Mouse (Mus musculus) layer of hippocampus, adult 11-12 months (tissue): Measurements from ENCODE around the gene Ppp1r9a.

ENCODE experiments used
- DNase-seq: peaks from one replicate; pipeline ENCODE4 v3.0.0; 2022; ENCODE audit warnings: low spot score

Ppp1r9a gene

GRCm38 (mm10) chr6:5108494-5108893 is 205.8 kb downstream of the Ppp1r9a start:
- no peak for DNase-seq

DNA sequence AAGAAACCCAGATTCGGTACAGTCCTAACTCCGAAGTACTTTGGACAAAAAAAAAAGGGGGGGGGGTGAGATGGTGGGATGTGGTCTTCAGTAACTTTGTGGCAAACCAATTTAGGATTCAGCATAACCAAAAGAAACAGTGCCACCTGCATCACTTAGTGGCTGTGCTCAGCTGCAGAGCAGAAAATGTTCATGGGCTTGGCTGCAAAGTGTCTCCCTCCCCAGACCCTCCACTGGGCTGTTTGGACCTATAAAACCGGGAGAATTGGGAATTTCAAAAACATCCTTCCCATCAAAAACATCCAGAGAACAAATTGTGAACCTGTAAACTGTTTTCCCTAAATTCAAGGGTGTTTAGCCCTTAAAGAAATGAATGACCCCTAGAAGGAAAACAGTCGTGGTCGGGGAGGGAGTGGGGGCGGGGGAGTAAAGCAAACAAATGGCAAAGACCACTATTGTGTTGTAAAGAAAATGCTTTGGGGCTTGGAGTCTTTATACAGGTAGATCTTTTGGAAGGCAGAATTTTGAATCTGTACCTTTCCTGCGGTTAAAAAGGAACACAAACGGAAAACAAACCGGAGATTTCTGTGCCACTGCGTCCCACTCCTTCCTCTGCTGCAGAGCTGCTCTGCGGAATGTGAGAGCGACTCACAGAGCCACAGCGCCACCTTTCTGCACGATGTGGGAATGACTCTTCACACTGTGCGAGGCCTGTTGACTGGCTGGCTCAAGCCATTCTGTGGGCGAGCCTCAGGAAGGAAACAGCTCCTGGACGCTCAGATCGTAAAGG is 207.4 kb downstream of the Ppp1r9a start:
- peak; percentile 91 for DNase-seq

GRCm38 (mm10) chr6:5110715-5111048 is 208.0 kb downstream of the Ppp1r9a start:
- DNase-seq = no peak

GRCm38 (mm10) chr6:5113103-5113502 is 210.4 kb downstream of the Ppp1r9a start:
- DNase-seq = no peak

DNA sequence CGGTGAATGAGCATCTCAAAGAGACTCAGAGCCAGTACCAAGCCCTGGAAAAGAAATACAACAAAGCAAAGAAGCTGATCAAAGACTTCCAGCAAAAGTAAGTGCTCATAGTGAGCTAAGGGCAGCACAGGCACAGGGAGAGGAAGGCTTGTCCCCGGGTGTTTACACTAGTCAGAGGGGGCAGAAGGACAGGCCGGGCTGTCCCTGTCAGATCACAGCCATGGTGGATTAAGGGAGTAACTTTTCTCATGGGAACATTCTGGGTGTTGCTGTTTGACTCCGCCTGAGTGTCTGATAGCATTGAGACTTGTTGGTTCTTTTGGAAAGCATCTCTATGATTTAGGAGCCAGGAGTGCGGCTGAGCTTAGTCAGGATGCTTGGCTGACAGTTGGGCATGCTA is 211.0 kb downstream of the Ppp1r9a start:
- DNase-seq = no peak

DNA sequence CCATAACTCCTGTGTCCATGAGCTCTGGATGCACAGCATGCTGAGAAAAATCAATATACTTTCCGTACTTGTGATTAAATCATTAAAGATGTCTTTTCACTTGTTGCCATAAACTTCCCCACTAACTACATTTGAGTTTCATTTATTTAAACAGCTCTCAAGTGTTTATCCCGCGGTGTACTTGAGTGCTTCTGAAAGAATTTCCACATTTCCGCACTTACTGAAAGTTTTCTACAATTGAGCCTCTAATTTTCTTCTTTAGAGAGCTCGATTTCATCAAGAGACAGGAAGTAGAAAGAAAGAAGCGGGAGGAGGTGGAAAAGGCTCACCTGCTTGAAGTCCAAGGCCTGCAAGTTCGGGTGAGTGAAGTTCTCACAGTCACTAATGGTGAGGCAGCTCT is 212.1 kb downstream of the Ppp1r9a start:
- no peak for DNase-seq

GRCm38 (mm10) chr6:5119181-5119910 is 216.6 kb downstream of the Ppp1r9a start:
- DNase-seq = no peak

DNA sequence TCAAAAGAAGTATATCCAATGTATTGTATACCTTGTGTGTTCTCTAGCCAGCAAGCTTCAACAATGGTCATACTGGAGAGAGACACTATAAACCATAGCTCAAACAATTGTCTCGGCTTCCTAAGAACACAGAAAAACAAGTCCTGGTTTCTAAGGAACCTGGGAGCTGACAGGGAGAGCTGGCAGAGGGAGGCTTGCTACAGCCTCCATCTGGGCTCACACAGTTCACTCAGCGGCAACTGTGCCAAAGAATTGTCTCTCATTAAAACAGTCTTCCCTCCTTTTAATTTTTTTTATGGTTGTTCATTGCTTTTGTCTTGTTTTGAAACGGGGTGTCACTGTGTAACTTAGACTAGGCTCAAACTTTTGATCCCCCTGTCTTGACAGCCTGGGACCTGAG is 217.5 kb downstream of the Ppp1r9a start:
- DNase-seq = no peak

DNA sequence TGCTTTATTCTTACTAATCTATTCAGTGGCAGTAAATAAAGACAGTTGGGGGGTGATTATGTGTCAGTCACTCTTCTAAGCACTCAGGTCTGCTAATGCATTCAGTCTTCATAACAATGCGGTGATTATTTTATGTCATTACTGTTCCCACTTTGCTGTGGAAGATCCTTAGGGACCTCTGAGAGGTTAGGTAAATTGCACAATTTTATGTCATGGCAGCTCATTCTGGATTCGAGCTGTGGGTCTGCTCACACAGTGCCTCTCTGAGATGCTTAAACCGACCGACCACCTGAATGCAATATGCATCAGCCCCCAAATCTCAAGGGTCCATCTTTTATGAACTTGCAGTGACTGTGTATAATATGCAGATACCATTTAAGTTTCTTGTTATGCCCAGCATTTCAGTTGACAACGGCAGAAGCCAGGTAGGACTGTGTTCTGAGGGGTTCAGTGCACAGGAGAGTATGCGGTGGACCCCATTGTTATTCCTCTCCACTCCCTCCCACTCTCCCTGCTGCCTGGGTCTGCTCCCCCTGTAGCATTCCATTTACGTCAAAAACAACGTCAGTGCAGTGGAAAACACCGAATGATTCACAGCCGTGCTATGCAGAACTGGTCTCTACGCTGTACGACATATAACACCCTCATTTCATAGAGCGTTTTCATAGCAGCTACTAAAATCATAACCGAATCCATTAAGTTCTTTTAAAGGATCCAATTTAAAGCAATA is 226.8 kb downstream of the Ppp1r9a start:
- no peak for DNase-seq

- DNase-seq = no peak
Measured at GRCm38 (mm10) chr6:5134986-5135385, 232.3 kb downstream of the Ppp1r9a start.

DNA sequence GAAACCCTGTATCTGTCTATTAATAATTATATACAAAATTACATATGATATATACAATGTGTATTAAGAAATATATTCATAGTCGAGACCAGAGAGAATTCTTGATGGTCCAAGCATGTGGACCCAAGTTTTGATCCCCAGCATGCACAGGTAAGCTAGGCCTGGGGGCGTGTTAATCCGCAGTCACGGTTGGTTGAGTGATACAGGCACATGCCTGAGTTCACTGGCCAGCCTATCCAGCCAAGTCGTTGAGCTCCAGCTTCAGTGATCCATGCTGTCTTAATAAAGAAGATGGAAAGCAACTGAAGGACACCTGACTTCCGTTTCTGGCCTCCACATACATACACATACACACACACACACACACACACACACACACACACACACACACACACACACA is 233.3 kb downstream of the Ppp1r9a start:
- DNase-seq = no peak

DNA sequence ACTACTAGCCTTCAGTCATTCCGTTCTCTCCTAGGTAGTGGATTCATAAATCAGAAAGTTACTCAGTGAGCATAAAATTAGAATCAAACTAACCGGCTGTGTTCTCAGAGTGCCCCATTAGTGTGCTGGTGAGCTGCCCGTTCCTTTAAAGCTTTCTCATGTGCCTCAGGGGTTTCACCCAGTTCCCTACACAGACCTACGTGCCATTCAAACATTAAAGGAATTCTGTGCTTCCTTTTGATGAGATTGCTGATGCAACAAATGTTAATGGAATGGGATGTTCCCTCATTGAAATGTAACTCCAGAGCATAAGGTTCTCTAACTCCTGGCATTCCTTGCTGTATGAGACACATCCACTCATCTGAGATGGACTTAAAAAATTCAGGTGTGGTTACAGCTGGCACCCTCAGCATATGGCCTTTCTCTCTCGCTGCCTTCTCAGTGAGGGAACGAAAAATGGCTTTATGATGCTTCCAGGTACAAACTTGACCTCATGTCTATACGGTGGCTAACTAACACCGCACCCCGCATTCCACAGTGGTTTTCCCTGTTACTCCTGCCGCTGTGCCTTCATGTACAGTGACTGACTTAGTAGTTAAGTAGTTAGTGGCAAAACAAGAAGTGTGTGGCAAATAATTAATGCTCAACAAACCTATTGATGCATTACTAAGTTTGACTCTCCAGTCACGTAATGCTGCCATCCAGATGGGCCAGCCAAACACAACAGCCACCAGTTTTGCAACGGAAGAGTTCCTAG is 236.3 kb downstream of the Ppp1r9a start:
- DNase-seq = no peak

- DNase-seq = no peak
Measured at GRCm38 (mm10) chr6:5139666-5140065, 236.9 kb downstream of the Ppp1r9a start.

DNA sequence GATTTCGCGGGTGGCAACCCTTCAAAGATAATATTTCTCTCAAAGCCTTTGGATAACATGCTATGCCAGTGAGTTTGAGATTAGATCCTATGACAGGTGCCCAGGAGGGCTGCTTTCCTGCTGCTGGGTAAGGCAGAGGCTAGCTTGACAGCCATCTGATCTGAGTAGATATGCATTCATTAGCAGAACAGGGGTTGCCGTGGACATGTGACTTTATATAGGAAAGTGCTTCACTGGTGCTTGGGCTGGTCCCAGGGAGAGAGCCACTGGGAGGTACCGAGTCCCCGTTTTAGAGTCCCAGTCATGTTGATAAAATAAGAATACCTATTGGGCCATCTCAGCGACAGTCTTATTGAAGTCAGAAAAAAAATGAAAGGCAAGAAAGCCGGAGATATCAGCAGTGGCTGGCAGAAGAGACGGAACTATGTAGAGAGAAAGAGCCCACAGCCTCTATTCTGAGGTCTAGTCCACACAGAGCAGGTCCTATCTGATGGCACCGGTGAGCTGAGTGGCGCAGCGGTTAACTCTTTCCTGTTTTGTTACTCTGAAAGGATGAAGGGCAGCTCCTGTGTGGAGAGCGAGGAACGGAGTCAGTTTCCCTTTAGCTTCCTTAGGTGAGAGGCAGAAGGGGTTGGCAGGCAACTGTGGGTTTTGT is 244.9 kb downstream of the Ppp1r9a start:
- DNase-seq = no peak

DNA sequence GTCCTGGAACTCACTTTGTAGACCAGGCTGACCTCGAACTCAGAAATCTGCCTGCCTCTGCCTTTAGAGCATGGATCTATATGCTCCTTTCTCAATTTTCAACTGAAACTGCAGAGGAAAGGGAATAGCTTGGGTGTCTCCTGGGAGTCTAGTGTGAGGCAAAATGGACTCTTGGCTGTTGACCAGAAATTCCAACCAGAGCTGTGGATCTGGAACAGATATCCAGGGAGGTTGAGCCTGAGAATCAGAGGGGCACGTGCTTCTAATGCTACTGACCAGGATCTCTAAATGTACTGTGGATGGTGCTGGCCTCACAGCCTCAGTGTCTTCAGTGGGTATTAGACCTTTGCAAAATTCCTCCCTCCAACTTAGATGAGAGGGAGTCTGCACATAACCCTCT is 247.2 kb downstream of the Ppp1r9a start:
- DNase-seq = no peak

DNA sequence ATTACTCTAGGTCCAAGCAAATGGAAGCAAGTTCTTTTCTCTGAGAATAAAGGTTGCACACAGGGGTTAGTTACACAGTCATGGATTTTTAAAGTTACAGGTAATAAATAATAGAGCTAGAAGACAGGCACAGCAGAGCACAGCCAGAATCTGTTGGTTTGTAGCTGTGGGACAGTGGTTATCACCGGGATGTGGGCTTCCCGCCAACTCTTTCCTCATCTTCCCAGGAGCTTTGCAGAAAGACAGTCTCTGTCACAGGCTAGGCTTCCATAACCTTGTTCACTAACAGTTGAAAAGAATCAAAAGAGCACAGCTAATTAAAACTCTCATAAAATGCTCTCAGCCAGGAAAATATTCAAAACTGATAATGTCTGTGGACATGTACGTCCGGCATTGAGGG is 248.5 kb downstream of the Ppp1r9a start:
- DNase-seq = no peak

DNA sequence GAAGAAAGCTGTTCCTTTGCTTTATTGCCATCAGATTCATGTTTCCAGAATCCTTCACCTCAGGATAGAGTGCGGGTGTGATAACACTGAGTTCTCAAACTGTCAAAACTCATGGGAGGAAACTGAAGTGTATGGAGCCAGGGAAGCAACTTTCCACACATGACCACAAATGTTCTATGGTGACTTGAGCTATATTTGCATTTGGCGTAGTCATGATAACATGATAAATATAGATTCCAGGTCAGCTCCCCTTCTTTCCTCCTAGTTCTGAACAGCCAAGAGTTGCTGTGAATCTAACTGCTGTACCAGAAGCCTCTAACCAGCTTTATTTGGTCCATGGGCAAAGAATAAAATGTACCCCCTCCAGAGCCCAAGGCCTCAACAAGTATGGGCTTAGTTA is 249.5 kb downstream of the Ppp1r9a start:
- no peak for DNase-seq

- no peak for DNase-seq
Measured at GRCm38 (mm10) chr6:5154786-5155185, 252.1 kb downstream of the Ppp1r9a start.

DNA sequence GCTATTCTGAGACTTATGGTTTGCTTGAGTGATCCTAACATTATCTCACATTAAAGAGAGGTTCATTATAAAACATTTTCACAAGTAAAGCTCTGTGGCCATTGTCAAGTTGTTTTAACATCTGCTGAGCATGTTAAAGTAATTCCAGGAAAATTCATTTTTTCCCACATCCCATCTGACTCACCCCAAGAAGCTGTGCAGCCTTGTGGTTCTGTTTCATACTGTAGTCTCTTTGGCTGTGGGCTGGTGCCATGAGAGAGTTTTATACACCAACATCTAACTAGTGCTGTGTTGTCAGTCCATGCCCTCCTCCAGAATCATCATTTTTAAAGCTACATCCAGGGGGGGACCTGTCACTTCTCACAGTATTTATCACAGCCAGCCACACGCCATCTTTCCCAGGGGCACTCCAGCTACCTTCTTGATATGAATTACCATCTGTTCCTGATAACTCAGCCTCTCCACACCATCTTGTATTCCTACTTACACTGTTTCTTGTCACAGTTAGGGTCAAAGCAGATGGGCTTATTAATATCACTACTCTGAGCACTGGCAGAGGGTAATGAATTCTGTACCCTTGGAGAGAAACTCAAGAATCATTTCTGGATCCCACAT is 252.7 kb downstream of the Ppp1r9a start:
- no peak for DNase-seq

- DNase-seq = no peak
Measured at GRCm38 (mm10) chr6:5156541-5157425, 254.1 kb downstream of the Ppp1r9a start.
